Comparison of ENCODE assay signal across 14 mouse cellular contexts in the genomic region with DNA sequence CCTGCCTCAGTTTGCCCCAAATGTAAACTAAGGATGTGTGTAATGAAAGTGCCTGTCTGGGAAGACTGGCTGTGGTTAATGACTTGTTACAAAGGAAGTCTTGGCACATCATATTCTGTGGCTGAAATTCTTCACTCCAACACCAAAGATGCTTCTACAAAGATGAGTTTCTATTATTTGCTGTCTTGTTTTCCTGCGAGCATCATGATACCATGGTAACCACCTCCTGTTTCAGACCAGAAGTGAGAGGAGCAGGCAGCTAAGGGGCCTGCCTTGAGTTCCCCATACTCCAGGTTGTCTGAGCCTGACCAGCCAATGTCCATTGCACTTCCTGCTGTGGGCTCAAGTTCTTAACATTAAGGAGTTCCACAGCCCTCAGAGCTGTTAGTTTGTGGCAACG.
"Had no signal": no experiment of that assay in that cellular context is flagged by ENCODE, and none has a peak within 500 bp of the region (broad histone marks: within the 10 kb centered on the region; RNA-seq: fewer than 3 reads in every experiment).

No protein-coding gene starts in this region.

- H3K27me3 ChIP-seq: kidney, embryonic 15.5 days; limb, embryonic 12.5 days; liver, embryonic 13.5 days; lung, embryonic 15.5 days; neural tube, embryonic 13.5 days had no signal

- H3K4me2 ChIP-seq: kidney, embryonic 15.5 days; limb, embryonic 12.5 days; liver, embryonic 13.5 days; lung, embryonic 15.5 days; neural tube, embryonic 13.5 days had no signal

- H3K9me3 ChIP-seq: kidney, embryonic 15.5 days; limb, embryonic 12.5 days; liver, embryonic 13.5 days; lung, embryonic 15.5 days; midbrain, embryonic 10.5 days; neural tube, embryonic 13.5 days had no signal

- H3K9ac ChIP-seq: kidney, embryonic 15.5 days; limb, embryonic 12.5 days; liver, embryonic 13.5 days; liver, postnatal 0 days; lung, embryonic 15.5 days; neural tube, embryonic 13.5 days had no signal

- ATAC-seq: liver, postnatal 0 days had no signal

- H3K4me1 ChIP-seq: kidney, embryonic 15.5 days; limb, embryonic 12.5 days; liver, embryonic 13.5 days; lung, embryonic 15.5 days; midbrain, embryonic 10.5 days; neural tube, embryonic 13.5 days had no signal

- H3K27ac ChIP-seq: kidney, embryonic 15.5 days; limb, embryonic 12.5 days; liver, embryonic 13.5 days; lung, embryonic 15.5 days; midbrain, embryonic 10.5 days; neural tube, embryonic 13.5 days had no signal

- DNase-seq: kidney, adult 11 months; kidney, postnatal 14 days; liver; liver, embryonic 13.5 days; liver, postnatal 0 days; midbrain, embryonic 14.5 days; retina, postnatal 1 day; right cerebral cortex, postnatal 14 days had no signal

- H3K36me3 ChIP-seq: limb, embryonic 12.5 days; liver, embryonic 13.5 days; midbrain, embryonic 10.5 days had no signal

- H3K4me3 ChIP-seq: kidney, embryonic 15.5 days; limb, embryonic 12.5 days; liver, embryonic 13.5 days; lung, embryonic 15.5 days; midbrain, embryonic 10.5 days; myocyte; neural tube, embryonic 13.5 days had no signal
